Mouse (Mus musculus): ENCODE measurements at regions not wholly inside any gene's neighbourhood (a gene's known extent, or its start where the extent isn't known, plus 50 kb on each side); places are given as distances from the start of the nearest gene placed in this dataset.

DNA sequence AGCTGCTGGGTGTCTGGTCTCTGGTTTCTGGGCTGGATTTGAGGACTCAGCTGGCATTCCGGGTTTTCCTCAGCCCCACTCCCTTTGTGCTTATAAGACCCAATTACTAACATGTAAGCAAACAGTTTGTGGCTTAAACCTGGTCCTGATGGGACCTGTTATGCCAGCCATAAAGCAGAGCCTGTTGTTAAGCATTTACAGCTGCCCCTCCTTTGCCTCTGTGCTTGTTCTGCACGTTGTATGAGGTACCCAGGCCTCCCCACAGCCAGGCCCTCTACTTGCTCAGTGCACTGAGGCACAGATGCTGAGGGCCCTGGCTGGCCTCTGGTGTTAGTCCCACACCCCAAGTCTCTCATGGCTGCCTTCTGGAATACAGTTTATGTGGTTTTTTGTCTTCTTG is 147.2 kb upstream of the Camk1g start:
- H3K27ac ChIP-seq, result no peak overlapping the region
- H3K27me3 ChIP-seq (ENCODE audit: control insufficient read depth, insufficient read depth, low read length), result no peaks in the 10 kb centered on the region
- intact Hi-C loops (cut with DNase I), result no loop called here
- no peaks in the 10 kb centered on the region for H3K36me3 ChIP-seq (ENCODE audit: control insufficient read depth, insufficient read depth, low read length)
- H3K79me2 ChIP-seq (replicated peaks; ENCODE audit: control insufficient read depth, insufficient read depth, low read length), result no peaks in the 10 kb centered on the region
- no peak overlapping the region for H3K4me3 ChIP-seq
- WGBS, result 74% methylated on average over 2 of the region's 2 CpGs
- no peak overlapping the region for H3K9ac ChIP-seq (ENCODE audit: low read depth, low read length)
- no peak for TF ChIP-seq EP300 (IDR thresholded peaks at IDR 0.05; ENCODE audit: insufficient read depth, low read depth, low read length)
- H3K4me1 ChIP-seq (ENCODE audit: control insufficient read depth, insufficient read depth, low read length), result no peaks in the 10 kb centered on the region
- DNase-seq, result no peak

DNA sequence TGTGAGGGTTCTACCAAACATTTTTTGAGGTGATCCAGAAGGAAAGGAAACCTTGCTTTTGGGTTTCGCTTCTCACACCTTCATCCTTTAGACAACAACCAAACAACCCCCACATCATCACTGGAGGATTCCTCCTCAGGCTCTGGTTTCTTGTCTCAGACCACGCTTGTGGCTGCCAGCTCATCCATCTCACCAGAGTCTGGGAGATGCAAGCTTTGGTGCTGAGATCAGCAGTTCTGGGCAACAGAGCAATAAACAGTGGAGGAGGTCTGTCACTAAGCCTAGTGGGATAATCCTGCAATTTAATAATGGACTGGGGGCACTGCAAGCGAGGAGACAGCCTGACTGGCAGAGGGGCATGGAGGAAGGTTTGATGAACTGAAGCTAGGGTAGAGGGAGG is 146.3 kb upstream of the Camk1g start:
- no peaks in the 10 kb centered on the region for H3K36me3 ChIP-seq (ENCODE audit: control insufficient read depth, insufficient read depth, low read length)
- intact Hi-C loops (cut with DNase I), result no loop called here
- H3K27ac ChIP-seq, result no peak overlapping the region
- H3K4me3 ChIP-seq, result no peak overlapping the region
- no peak for TF ChIP-seq EP300 (IDR thresholded peaks at IDR 0.05; ENCODE audit: insufficient read depth, low read depth, low read length)
- TF ChIP-seq CTCF (IDR thresholded peaks at IDR 0.05), result no peak
- no peak for TF ChIP-seq POLR2A (IDR thresholded peaks at IDR 0.05; ENCODE audit: insufficient read depth, low read depth, low read length)
- no peaks in the 10 kb centered on the region for H3K4me1 ChIP-seq (ENCODE audit: control insufficient read depth, insufficient read depth, low read length)
- no peaks in the 10 kb centered on the region for H3K27me3 ChIP-seq (ENCODE audit: control insufficient read depth, insufficient read depth, low read length)
- WGBS, result 80% methylated on average over 3 of the region's 3 CpGs
- no peaks in the 10 kb centered on the region for H3K79me2 ChIP-seq (replicated peaks; ENCODE audit: control insufficient read depth, insufficient read depth, low read length)
- DNase-seq, result no peak
- H3K9ac ChIP-seq (ENCODE audit: low read depth, low read length), result no peak overlapping the region

DNA sequence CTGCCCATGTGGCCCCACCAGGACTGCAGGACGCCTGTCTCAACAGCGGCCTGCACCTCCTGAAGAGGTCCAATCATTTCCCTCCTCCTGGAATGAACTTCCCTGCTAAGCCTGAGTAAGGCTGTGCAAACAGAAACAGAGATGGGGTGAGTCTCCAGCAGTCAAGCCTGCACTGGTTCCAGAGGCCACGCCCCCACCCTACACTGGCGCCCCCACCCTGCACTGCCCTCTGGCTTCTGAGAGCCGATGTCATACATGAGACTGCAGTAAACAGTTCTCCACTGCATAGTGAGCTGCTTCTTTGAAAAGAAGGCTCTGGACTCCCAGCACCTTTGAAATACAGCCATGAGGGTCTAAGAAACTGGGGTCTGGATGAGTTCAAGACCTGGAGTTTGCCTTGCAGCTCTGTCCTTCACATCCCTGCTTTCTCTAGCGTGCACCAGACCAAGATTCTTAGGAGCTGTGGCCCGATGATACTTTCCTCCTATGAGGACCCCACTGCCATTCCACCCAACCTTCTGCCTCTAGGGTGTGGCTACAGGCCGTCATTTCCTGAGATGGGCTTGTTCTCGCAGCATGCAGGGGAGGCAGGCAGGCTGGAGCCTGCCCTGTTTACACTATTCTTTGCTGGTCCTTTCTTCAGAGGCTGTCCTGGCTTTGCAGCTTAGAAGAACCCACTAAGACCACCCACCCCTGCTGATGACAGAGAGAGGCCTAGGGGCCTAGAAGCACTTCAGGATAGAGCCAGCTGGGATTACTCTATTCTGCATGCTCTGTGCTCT is 144.0 kb upstream of the Camk1g start:
- H3K27me3 ChIP-seq (ENCODE audit: control insufficient read depth, insufficient read depth, low read length), result no peaks in the 10 kb centered on the region
- no peak overlapping the region for H3K27ac ChIP-seq
- no peaks in the 10 kb centered on the region for H3K36me3 ChIP-seq (ENCODE audit: control insufficient read depth, insufficient read depth, low read length)
- H3K79me2 ChIP-seq (replicated peaks; ENCODE audit: control insufficient read depth, insufficient read depth, low read length), result no peaks in the 10 kb centered on the region
- no peaks in the 10 kb centered on the region for H3K4me1 ChIP-seq (ENCODE audit: control insufficient read depth, insufficient read depth, low read length)
- no peak overlapping the region for H3K9ac ChIP-seq (ENCODE audit: low read depth, low read length)
- DNase-seq, result no peak
- WGBS, result 46% methylated on average over 9 of the region's 9 CpGs
- intact Hi-C loops (cut with DNase I), result no loop called here
- TF ChIP-seq POLR2A (IDR thresholded peaks at IDR 0.05; ENCODE audit: insufficient read depth, low read depth, low read length) (no peak), CTCF (IDR thresholded peaks at IDR 0.05) (no peak), EP300 (IDR thresholded peaks at IDR 0.05; ENCODE audit: insufficient read depth, low read depth, low read length) (no peak)
- H3K4me3 ChIP-seq, result no peak overlapping the region

DNA sequence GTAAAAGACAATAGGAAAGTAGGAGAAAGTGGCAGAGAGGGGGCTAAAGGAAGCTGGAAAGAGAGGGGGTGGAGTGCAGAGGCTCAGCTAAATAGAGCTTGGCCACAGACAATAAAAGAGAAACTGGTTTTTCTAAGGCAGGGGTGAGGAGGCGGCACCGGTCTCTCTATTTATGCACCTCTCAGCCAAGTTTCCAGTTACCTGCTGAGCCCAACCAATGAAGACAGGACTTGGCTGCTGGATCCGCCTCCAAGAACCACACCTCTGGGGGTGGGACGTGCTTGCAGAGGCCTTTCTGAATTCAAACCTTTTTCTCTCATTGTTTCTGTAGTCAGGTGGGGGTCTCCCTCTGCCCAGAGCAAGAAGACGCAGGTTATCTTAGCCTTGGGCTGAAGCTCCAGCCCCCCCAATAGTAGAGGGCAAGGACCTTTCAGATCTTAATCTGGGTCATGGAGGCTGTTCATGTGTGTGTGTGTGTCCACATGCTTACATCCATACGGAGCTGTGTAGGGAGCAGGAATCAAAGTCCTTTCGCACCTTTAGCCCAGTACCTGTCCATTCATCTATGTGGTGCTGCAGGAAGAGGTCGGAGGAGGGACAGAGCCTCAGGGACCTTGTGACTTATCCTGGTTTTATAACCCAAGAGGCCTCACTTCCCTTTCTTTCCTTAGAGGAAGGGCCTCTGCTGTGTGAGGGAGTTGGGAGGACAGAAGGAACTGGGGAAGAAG is 140.1 kb upstream of the Camk1g start:
- Histone ChIP-seq H3K4me3 (no peak overlapping the region), H3K27me3 (ENCODE audit: control insufficient read depth, insufficient read depth, low read length) (no peaks in the 10 kb centered on the region), H3K4me1 (ENCODE audit: control insufficient read depth, insufficient read depth, low read length) (no peaks in the 10 kb centered on the region), H3K27ac (no peak overlapping the region), H3K36me3 (ENCODE audit: control insufficient read depth, insufficient read depth, low read length) (no peaks in the 10 kb centered on the region), H3K9ac (ENCODE audit: low read depth, low read length) (no peak overlapping the region), H3K79me2 (replicated peaks; ENCODE audit: control insufficient read depth, insufficient read depth, low read length) (no peaks in the 10 kb centered on the region)
- 77% methylated on average over 8 of the region's 8 CpGs for WGBS
- no peak for TF ChIP-seq CTCF (IDR thresholded peaks at IDR 0.05)
- DNase-seq, result no peak
- intact Hi-C loops (cut with DNase I), result no loop called here

DNA sequence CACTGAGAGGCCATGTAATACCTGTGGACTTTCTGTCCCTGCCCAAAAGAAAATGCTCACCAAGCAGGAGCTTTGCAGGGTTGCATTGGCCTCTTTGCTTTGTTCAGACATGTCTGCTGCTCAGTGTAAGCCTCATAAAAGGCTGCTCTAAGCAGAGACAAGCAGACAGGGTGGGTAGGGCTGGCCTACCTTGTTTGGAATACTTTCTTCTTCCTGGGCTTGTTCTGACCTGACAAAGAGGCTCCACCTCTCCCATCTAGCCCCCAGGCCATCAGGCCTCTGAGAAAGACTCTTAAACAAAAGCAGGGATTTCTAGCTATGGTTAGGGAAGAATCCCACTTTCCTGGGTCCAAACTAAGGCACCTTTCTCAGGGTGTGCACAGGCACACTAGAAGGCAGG is 138.2 kb upstream of the Camk1g start:
- no peak overlapping the region for H3K27ac ChIP-seq

DNA sequence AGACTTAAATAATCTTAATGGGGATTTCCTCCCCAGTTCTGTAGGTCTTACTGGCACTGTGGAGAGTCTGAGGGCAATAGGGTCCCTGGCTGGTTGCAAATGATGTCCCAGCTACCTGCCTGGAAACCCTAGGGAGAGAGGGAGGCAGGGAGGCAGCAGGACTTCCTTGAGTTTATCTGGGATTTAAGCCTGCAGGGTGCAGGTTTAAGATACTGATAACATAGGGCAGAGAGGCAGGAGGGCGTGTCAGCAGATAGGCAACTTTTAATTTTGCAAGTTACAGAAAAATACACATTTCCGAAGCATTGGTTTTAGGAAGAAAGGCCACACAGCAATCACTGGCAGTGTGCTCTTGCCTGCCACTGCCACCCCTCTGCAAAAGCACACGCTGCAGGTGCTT is 136.9 kb upstream of the Camk1g start:
- Histone ChIP-seq H3K79me2 (replicated peaks; ENCODE audit: control insufficient read depth, insufficient read depth, low read length) (no peaks in the 10 kb centered on the region), H3K27ac (no peak overlapping the region), H3K36me3 (ENCODE audit: control insufficient read depth, insufficient read depth, low read length) (no peaks in the 10 kb centered on the region), H3K9ac (ENCODE audit: low read depth, low read length) (no peak overlapping the region), H3K4me1 (ENCODE audit: control insufficient read depth, insufficient read depth, low read length) (no peaks in the 10 kb centered on the region), H3K27me3 (ENCODE audit: control insufficient read depth, insufficient read depth, low read length) (no peaks in the 10 kb centered on the region), H3K4me3 (no peak overlapping the region)
- 66% methylated on average over 3 of the region's 3 CpGs for WGBS
- intact Hi-C loops (cut with DNase I), result loop anchor here (5.0 to 10.0 kb wide), 2 partner anchors 55 to 198 kb away; no protein-coding TSS in a partner anchor
- no peak for DNase-seq
- TF ChIP-seq CTCF (IDR thresholded peaks at IDR 0.05) (no peak), POLR2A (IDR thresholded peaks at IDR 0.05; ENCODE audit: insufficient read depth, low read depth, low read length) (no peak), EP300 (IDR thresholded peaks at IDR 0.05; ENCODE audit: insufficient read depth, low read depth, low read length) (no peak)

More for the DNA sequence above, 138.2 kb upstream of the Camk1g start:
- DNase-seq, result no peak
- no peak overlapping the region for H3K9ac ChIP-seq (ENCODE audit: low read depth, low read length)
- no peaks in the 10 kb centered on the region for H3K79me2 ChIP-seq (replicated peaks; ENCODE audit: control insufficient read depth, insufficient read depth, low read length)
- intact Hi-C loops (cut with DNase I), result loop anchor here (5.0 to 10.0 kb wide), 2 partner anchors 56 to 197 kb away; no protein-coding TSS in a partner anchor
- H3K4me3 ChIP-seq, result no peak overlapping the region
- no peaks in the 10 kb centered on the region for H3K4me1 ChIP-seq (ENCODE audit: control insufficient read depth, insufficient read depth, low read length)
- TF ChIP-seq EP300 (IDR thresholded peaks at IDR 0.05; ENCODE audit: insufficient read depth, low read depth, low read length) (no peak), CTCF (IDR thresholded peaks at IDR 0.05) (no peak), POLR2A (IDR thresholded peaks at IDR 0.05; ENCODE audit: insufficient read depth, low read depth, low read length) (no peak)
- H3K36me3 ChIP-seq (ENCODE audit: control insufficient read depth, insufficient read depth, low read length), result no peaks in the 10 kb centered on the region
- H3K27me3 ChIP-seq (ENCODE audit: control insufficient read depth, insufficient read depth, low read length), result no peaks in the 10 kb centered on the region
